Mouse (Mus musculus): Measurements from ENCODE around the gene Nav2. TPM values are rescaled to one million over a fixed set of nuclear protein-coding genes. Genes with fewer than 3 reads are reported as not detected.

Nav2 gene
- total RNA-seq, 2 experiments from 2014 or later = 94.6 to 122 TPM

GRCm38 (mm10) chr7:49175784-49176409, 267.4 kb downstream of the Nav2 start:
- intact Hi-C loops (cut with DNase I) = no loop called here
- no peak for DNase-seq (ENCODE audit: low spot score in 2 of 2)

- no peak for DNase-seq (ENCODE audit: low spot score in 2 of 2)
Observed at GRCm38 (mm10) chr7:49176590-49177201, 268.2 kb downstream of the Nav2 start.

GRCm38 (mm10) chr7:49178217-49178616, 269.7 kb downstream of the Nav2 start:
- intact Hi-C loops (cut with DNase I) = no loop called here
- no peak for DNase-seq (ENCODE audit: low spot score in 2 of 2)

More at GRCm38 (mm10) chr7:49176590-49177201, 268.2 kb downstream of the Nav2 start:
- intact Hi-C loops (cut with DNase I) = no loop called here

GRCm38 (mm10) chr7:49181010-49181409, 272.5 kb downstream of the Nav2 start:
- intact Hi-C loops (cut with DNase I) = loop anchor here (10.0 kb wide), 1 partner anchor 46 kb away; no protein-coding TSS in a partner anchor

GRCm38 (mm10) chr7:49182427-49182826, 273.9 kb downstream of the Nav2 start:
- DNase-seq (ENCODE audit: low spot score in 2 of 2) = no peak
- intact Hi-C loops (cut with DNase I) = loop anchor here (10.0 kb wide), 1 partner anchor 48 kb away; no protein-coding TSS in a partner anchor

More at GRCm38 (mm10) chr7:49181010-49181409, 272.5 kb downstream of the Nav2 start:
- DNase-seq (ENCODE audit: low spot score in 2 of 2) = peak in 1 of 2 experiments; percentile 40

GRCm38 (mm10) chr7:49183696-49184095, 275.2 kb downstream of the Nav2 start:
- intact Hi-C loops (cut with DNase I) = loop anchor here (10.0 kb wide), 1 partner anchor 49 kb away; no protein-coding TSS in a partner anchor
- DNase-seq (ENCODE audit: low spot score in 2 of 2) = peak in 1 of 2 experiments; percentile 69

GRCm38 (mm10) chr7:49185991-49186390, 277.5 kb downstream of the Nav2 start:
- intact Hi-C loops (cut with DNase I) = loop anchor here (10.0 kb wide), 1 partner anchor 51 kb away; no protein-coding TSS in a partner anchor
- DNase-seq (ENCODE audit: low spot score in 2 of 2) = no peak

GRCm38 (mm10) chr7:49189364-49189763, 280.8 kb downstream of the Nav2 start:
- intact Hi-C loops (cut with DNase I) = loop anchor here (10.0 kb wide), 1 partner anchor 55 kb away; no protein-coding TSS in a partner anchor
- peak in 1 of 2 experiments; percentile 76 for DNase-seq (ENCODE audit: low spot score in 2 of 2)

- intact Hi-C loops (cut with DNase I) = loop anchor here (2.0 kb wide), 1 partner anchor 58 kb away; no protein-coding TSS in a partner anchor
- DNase-seq (ENCODE audit: low spot score in 2 of 2) = peak in 1 of 2 experiments; percentile 50
Observed at GRCm38 (mm10) chr7:49190231-49190985, 281.9 kb downstream of the Nav2 start.

- peak; percentile 60 to 78 for DNase-seq (ENCODE audit: low spot score in 2 of 2)
- intact Hi-C loops (cut with DNase I) = loop anchor here (2.0 kb wide), 1 partner anchor 58 kb away; no protein-coding TSS in a partner anchor
Observed at GRCm38 (mm10) chr7:49191081-49191678, 282.7 kb downstream of the Nav2 start.

GRCm38 (mm10) chr7:49192061-49192695, 283.7 kb downstream of the Nav2 start:
- intact Hi-C loops (cut with DNase I) = no loop called here

GRCm38 (mm10) chr7:49195711-49196147, 287.2 kb downstream of the Nav2 start:
- DNase-seq (ENCODE audit: low spot score in 2 of 2) = no peak
- intact Hi-C loops (cut with DNase I) = no loop called here

More at GRCm38 (mm10) chr7:49192061-49192695, 283.7 kb downstream of the Nav2 start:
- no peak for DNase-seq (ENCODE audit: low spot score in 2 of 2)

- peak; percentile 76 to 84 for DNase-seq (ENCODE audit: low spot score in 2 of 2)
- intact Hi-C loops (cut with DNase I) = no loop called here
Observed at GRCm38 (mm10) chr7:49199366-49199765, 290.9 kb downstream of the Nav2 start.

- DNase-seq (ENCODE audit: low spot score in 2 of 2) = no peak
- intact Hi-C loops (cut with DNase I) = no loop called here
Observed at GRCm38 (mm10) chr7:49200270-49200669, 291.8 kb downstream of the Nav2 start.

- no peak for DNase-seq (ENCODE audit: low spot score in 2 of 2)
- intact Hi-C loops (cut with DNase I) = loop anchor here (2.0 kb wide), 1 partner anchor 18 kb away; no protein-coding TSS in a partner anchor
Observed at GRCm38 (mm10) chr7:49202971-49203370, 294.5 kb downstream of the Nav2 start.

GRCm38 (mm10) chr7:49204856-49205255, 296.3 kb downstream of the Nav2 start:
- intact Hi-C loops (cut with DNase I) = loop anchor here (5.0 kb wide), 1 partner anchor 37 kb away; no protein-coding TSS in a partner anchor
- DNase-seq (ENCODE audit: low spot score in 2 of 2) = no peak

- intact Hi-C loops (cut with DNase I) = loop anchor here (5.0 kb wide), 1 partner anchor 37 kb away; no protein-coding TSS in a partner anchor
Observed at GRCm38 (mm10) chr7:49205551-49205950, 297.0 kb downstream of the Nav2 start.

More at GRCm38 (mm10) chr7:49205551-49205950, 297.0 kb downstream of the Nav2 start:
- no peak for DNase-seq (ENCODE audit: low spot score in 2 of 2)

All from left cerebral cortex, postnatal 14 days (tissue).